Mouse (Mus musculus) neural tube, embryonic 15.5 days (tissue): ENCODE measurements around the gene Dock8. TPM values are rescaled to one million over a fixed set of nuclear protein-coding genes. Genes with fewer than 3 reads are reported as not detected.

ENCODE experiments used
- ATAC-seq: fragments of 200-750 bp; cut with Nextera tagmentation; 2 replicates; pipeline ENCODE4 v1.8.0; 2017; ENCODE audit warnings: mild to moderate bottlenecking, moderate TSS enrichment, moderate library complexity; ENCODE audit not compliant: low FRiP score
- H3K27ac ChIP-seq: fragments of 300-500 bp; sonication (generic); replicated peaks from 2 replicates; pipeline ENCODE4 v1.5.1; 2015; ENCODE audit warnings: mild to moderate bottlenecking, inconsistent platforms
- H3K27me3 ChIP-seq: fragments of 300-500 bp; sonication (generic); replicated peaks from 2 replicates; pipeline ENCODE4 v1.6.1; 2015; ENCODE audit warnings: inconsistent platforms
- H3K36me3 ChIP-seq: fragments of 300-500 bp; sonication (generic); 2 replicates; pipeline ENCODE4 v1.6.1; 2015; ENCODE audit warnings: inconsistent platforms
- H3K4me1 ChIP-seq: fragments of 300-500 bp; sonication (generic); 2 replicates; pipeline ENCODE4 v1.6.1; 2015; ENCODE audit warnings: inconsistent platforms
- H3K4me2 ChIP-seq: fragments of 300-500 bp; sonication (generic); 2 replicates; pipeline ENCODE4 v1.6.1; 2015; ENCODE audit warnings: inconsistent platforms, mild to moderate bottlenecking, moderate library complexity
- H3K4me3 ChIP-seq: fragments of 300-500 bp; sonication (generic); replicated peaks from 2 replicates; pipeline ENCODE4 v1.5.1; 2015; ENCODE audit warnings: mild to moderate bottlenecking, inconsistent platforms
- H3K9ac ChIP-seq: fragments of 300-500 bp; sonication (generic); replicated peaks from 2 replicates; pipeline ENCODE4 v1.6.1; 2015; ENCODE audit warnings: mild to moderate bottlenecking, inconsistent platforms
- H3K9me3 ChIP-seq: fragments of 300-500 bp; sonication (generic); replicated peaks from 2 replicates; pipeline ENCODE4 v1.6.1; 2016; ENCODE audit warnings: inconsistent platforms
- WGBS: fragments of 180-500 bp; shearing (Covaris S2); methylation state at CpG from one replicate; pipeline ENCODE4 v1.1.7; 2015; ENCODE audit warnings: mixed read lengths; 5-methylcytosine and 5-hydroxymethylcytosine counted together
- polyA plus RNA-seq: library from polyadenylated mRNA; unstranded; fragments of >200 nt; fragmentation: Nextera tagmentation; extraction: Ambion mirVana; gene quantifications from 2 replicates; pipeline ENCODE4 v1.2.1, GENCODE M21; 2015

Dock8 gene
- polyA plus RNA-seq, 1 experiment from 2014 or later, result 1.2 TPM

- no peak for ATAC-seq
- Histone ChIP-seq H3K27ac (no peak overlapping the region), H3K4me2 (peak overlapping the region; percentile 48), H3K27me3 (peaks cover 9% of the 10 kb centered on the region; the same call in 1 of the 2 replicates), H3K36me3 (no peaks in the 10 kb centered on the region), H3K4me1 (peaks cover 12% of the 10 kb centered on the region), H3K9ac (0 out of 2 replicates have a peak overlapping the region, but pooled peaks have one; percentile 3), H3K4me3 (0 out of 2 replicates have a peak overlapping the region, but pooled peaks have one; percentile 5), H3K9me3 (no peaks in the 10 kb centered on the region; the same call in 1 of the 2 replicates)
- WGBS, result 9% methylated on average over 23 of the region's 23 CpGs
Observed at GRCm38 (mm10) chr19:25207731-25208361, 208.5 kb downstream of the Dock8 start.

GRCm38 (mm10) chr19:25208596-25209110, 209.3 kb downstream of the Dock8 start:
- Histone ChIP-seq H3K4me1 (peaks cover 12% of the 10 kb centered on the region), H3K9ac (no peak overlapping the region), H3K4me3 (no peak overlapping the region), H3K27ac (no peak overlapping the region), H3K27me3 (peaks cover 9% of the 10 kb centered on the region; the same call in 1 of the 2 replicates), H3K9me3 (peaks cover 3% of the 10 kb centered on the region; the same call in 1 of the 2 replicates), H3K4me2 (no peak overlapping the region), H3K36me3 (no peaks in the 10 kb centered on the region)
- ATAC-seq, result no peak
- WGBS, result 71% methylated on average over 11 of the region's 11 CpGs

DNA sequence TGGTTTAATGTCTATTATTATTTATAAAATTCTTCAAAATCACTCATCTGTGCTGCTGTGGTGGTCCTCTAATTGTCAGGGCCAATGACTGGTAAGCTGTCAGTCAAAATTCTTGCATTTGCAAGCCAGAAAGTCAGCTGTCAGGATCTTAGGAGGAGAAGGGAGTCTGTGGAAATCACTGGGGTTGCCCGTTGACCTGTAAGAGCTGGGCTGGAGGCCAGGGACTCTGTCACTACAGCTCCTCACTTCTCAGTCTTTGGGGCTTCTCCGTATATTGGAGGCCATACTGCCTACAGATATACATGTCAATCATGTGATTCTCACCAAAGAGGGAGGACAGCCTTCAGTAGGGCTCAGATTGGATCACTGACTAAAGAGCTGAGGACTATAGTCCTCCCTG, 221.3 kb downstream of the Dock8 start:
- Histone ChIP-seq H3K4me1 (no peaks in the 10 kb centered on the region), H3K4me3 (no peak overlapping the region), H3K4me2 (no peak overlapping the region), H3K36me3 (no peaks in the 10 kb centered on the region), H3K9ac (no peak overlapping the region), H3K27me3 (no peaks in the 10 kb centered on the region), H3K27ac (no peak overlapping the region), H3K9me3 (no peaks in the 10 kb centered on the region)
- ATAC-seq, result no peak
- WGBS, result 94% methylated on average over 2 of the region's 2 CpGs

GRCm38 (mm10) chr19:25221964-25222640, 222.8 kb downstream of the Dock8 start:
- Histone ChIP-seq H3K4me1 (no peaks in the 10 kb centered on the region), H3K36me3 (no peaks in the 10 kb centered on the region), H3K4me3 (no peak overlapping the region), H3K27ac (no peak overlapping the region), H3K9me3 (no peaks in the 10 kb centered on the region), H3K27me3 (no peaks in the 10 kb centered on the region), H3K4me2 (no peak overlapping the region), H3K9ac (no peak overlapping the region)
- no peak for ATAC-seq
- 71% methylated on average over 9 of the region's 9 CpGs for WGBS

DNA sequence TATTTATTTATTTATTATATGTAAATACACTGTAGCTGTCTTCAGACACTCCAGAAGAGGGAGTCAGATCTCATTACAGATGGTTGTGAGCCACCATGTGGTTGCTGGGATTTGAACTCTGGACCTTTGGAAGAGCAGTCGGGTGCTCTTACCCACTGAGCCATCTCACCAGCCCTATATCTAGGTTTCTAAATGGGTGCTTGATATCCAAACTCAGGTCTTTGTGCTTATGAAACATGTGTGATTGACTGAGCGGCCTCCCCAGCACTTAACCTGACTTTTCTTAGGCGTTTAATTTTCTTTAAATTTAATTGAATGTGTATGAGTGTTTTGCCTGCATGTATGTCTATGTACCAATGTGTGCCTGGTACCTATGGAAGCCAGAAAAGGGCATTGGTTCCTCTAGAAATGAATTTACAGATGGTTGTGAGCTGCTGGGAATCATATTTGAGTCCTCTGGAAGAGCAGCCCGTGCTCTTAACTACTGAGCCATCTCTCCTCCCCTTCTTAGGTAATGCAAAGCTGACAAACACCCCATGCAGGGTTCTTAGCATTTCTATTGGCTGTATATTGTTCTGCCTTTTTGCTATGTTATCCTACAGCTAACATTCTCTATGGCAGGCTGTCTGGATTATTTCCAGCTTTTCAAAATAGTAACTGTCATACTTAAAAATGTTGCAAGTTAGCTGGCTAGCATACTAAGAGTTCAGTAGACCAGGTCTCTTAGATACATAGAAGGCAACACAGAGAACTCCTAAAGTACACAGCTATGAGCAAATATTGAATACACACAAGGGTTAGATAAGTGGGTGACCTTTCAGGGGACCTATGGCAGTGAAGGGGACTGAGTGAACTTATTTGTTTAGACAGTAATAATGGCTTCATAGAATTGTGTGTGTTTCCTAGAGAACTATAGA, 231.0 kb downstream of the Dock8 start:
- Histone ChIP-seq H3K27ac (no peak overlapping the region), H3K36me3 (no peaks in the 10 kb centered on the region), H3K9ac (no peak overlapping the region), H3K4me2 (no peak overlapping the region), H3K4me1 (no peaks in the 10 kb centered on the region), H3K27me3 (peaks cover 5% of the 10 kb centered on the region), H3K9me3 (no peaks in the 10 kb centered on the region), H3K4me3 (no peak overlapping the region)
- ATAC-seq, result no peak
- WGBS, result 68% methylated on average over 4 of the region's 4 CpGs

DNA sequence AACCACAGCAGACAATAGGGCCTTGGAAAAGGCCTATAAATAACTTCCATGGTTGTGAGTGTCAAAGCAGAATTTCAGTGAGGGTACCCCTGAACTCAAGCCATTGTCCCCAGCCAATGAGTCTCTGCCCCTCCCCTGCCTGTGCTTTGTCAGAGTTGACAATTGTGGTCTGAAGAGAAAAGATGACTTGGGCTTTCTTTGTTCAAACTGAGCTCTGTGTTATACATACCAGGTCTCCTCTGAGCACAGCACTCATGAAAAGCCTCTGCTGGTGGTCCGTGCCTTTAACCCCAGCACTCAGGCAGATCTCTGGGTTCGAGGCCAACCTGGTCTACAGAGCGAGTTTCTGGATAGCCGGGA, 231.6 kb downstream of the Dock8 start:
- H3K27ac ChIP-seq, result no peak overlapping the region
- H3K27me3 ChIP-seq, result peaks cover 8% of the 10 kb centered on the region
- no peaks in the 10 kb centered on the region for H3K36me3 ChIP-seq
- H3K4me1 ChIP-seq, result no peaks in the 10 kb centered on the region
- H3K9me3 ChIP-seq, result no peaks in the 10 kb centered on the region
- no peak for ATAC-seq
- H3K9ac ChIP-seq, result no peak overlapping the region
- no peak overlapping the region for H3K4me2 ChIP-seq
- no peak overlapping the region for H3K4me3 ChIP-seq
- 32% methylated on average over 4 of the region's 4 CpGs for WGBS

DNA sequence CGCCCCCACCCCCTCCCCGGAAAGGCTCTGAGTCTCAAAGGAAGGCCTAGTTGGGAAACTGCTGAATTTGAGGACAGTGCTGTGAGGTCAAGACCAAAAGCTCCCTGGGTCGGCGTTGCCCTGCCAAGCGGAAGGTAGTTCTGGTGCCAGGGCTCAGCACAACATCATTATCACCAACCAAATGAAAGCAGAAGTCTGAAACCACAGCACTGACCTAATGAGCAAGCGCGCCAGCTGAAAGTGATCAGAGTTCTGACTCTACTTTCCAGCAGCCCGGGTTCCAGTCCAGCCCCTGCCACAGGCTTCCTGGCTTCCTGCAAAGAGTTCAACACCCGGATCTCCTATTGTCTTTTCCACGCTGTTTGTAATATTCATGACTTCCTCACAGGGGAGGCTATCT, 232.7 kb downstream of the Dock8 start:
- peaks cover 5% of the 10 kb centered on the region for H3K4me1 ChIP-seq
- peaks cover 8% of the 10 kb centered on the region for H3K27me3 ChIP-seq
- no peaks in the 10 kb centered on the region for H3K9me3 ChIP-seq
- ATAC-seq, result no peak
- H3K4me3 ChIP-seq, result no peak overlapping the region
- H3K36me3 ChIP-seq, result no peaks in the 10 kb centered on the region
- H3K27ac ChIP-seq, result no peak overlapping the region
- no peak overlapping the region for H3K9ac ChIP-seq
- no peak overlapping the region for H3K4me2 ChIP-seq
- 54% methylated on average over 10 of the region's 10 CpGs for WGBS

DNA sequence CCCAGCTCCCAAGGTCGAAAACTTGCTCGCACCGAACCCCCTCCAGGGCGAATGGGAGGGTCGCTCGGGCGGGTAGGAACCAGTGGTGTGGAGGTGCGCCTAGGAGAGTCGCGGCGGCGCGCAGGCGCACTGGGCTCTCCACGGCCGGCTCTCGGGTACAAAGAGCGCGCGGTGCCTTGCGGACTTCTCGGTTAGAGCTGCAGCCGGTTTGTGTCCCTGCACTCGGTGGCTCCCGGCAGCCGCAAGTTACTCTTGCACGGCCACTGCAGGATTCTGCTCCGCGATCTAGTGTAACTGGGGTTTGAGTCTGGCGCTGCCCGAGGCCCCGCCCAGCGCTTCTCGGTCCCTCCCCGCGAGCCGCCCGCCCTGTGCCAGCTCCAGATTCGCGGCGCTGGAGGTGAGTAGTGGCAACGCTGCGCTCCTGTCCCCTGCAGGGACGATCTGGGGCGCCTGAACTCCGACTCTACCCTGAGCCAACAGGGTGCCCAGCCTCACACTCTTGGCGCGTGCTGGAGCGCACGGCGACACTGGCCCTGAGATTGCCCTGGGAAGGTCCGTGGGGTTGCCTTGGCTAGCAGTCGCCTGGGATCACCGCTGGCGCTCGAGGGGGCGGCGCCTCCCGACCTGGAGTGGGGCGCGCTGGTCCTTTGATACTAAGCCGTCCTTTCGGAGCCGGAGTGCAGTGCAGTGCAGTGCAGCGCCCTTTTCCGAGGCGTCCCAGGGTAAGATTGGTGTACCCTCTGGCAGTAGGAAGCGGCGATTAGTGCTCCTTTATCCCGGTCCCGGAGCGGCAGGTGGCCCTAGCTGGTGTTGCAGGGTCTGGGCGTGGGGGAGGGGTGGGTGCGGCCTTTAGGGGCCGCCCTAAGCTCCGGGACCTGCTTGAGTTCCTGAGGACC, 237.5 kb downstream of the Dock8 start, which contains the start of gene Kank1:
Gene Kank1 (plus strand): TSS at position 380 of the 896 bp plus-strand sequence.
- Histone ChIP-seq H3K36me3 (no peaks in the 10 kb centered on the region), H3K27ac (peak within 1 kb of the TSS; percentile 80)
- under 1% methylated on average over 76 of the region's 76 CpGs for WGBS

GRCm38 (mm10) chr19:25237492-25238040, 238.2 kb downstream of the Dock8 start:
- peak overlapping the region; percentile 66 for H3K9ac ChIP-seq
- peak overlapping the region; percentile 77 for H3K4me3 ChIP-seq
- peak overlapping the region; percentile 80 for H3K27ac ChIP-seq
- peaks cover 29% of the 10 kb centered on the region for H3K4me1 ChIP-seq
- H3K9me3 ChIP-seq, result no peaks in the 10 kb centered on the region
- peak overlapping the region; percentile 99 for H3K4me2 ChIP-seq
- H3K36me3 ChIP-seq, result no peaks in the 10 kb centered on the region
- peaks cover 13% of the 10 kb centered on the region for H3K27me3 ChIP-seq
- WGBS, result under 1% methylated on average over 35 of the region's 35 CpGs
- no peak for ATAC-seq

More for the DNA sequence above, 237.5 kb downstream of the Dock8 start, which contains the start of gene Kank1:
- Histone ChIP-seq H3K9ac (peak within 1 kb of the TSS; percentile 66), H3K4me2 (peak within 1 kb of the TSS; percentile 99), H3K27me3 (peaks cover 13% of the 10 kb centered on the region), H3K4me3 (peak within 1 kb of the TSS; percentile 77), H3K4me1 (peaks cover 29% of the 10 kb centered on the region), H3K9me3 (no peaks in the 10 kb centered on the region)
- peak; percentile 82 for ATAC-seq

- Histone ChIP-seq H3K36me3 (no peaks in the 10 kb centered on the region), H3K9ac (peak overlapping the region; percentile 66; the same call in 1 of the 2 replicates), H3K4me3 (peak overlapping the region; percentile 77), H3K9me3 (no peaks in the 10 kb centered on the region), H3K4me2 (peak overlapping the region; percentile 99), H3K27ac (no peak overlapping the region), H3K27me3 (peaks cover 13% of the 10 kb centered on the region), H3K4me1 (peaks cover 29% of the 10 kb centered on the region)
- no peak for ATAC-seq
- WGBS, result 3% methylated on average over 13 of the region's 13 CpGs
Observed at GRCm38 (mm10) chr19:25238121-25238520, 238.8 kb downstream of the Dock8 start.
